Mouse (Mus musculus) olfactory bulb, adult 2 months (tissue): Measurements from ENCODE around the gene Dda1.

Experiments
- CTCF ChIP-seq: fragments of 200-500 bp; IDR thresholded peaks from 2 replicates; pipeline ENCODE4 v1.5.1; 2012; ENCODE audit warnings: low read depth, mild to moderate bottlenecking, low read length, moderate library complexity; ENCODE audit not compliant: insufficient read depth
- POLR2A ChIP-seq: fragments of 200-500 bp; IDR thresholded peaks from 2 replicates; pipeline ENCODE4 v1.6.1; 2012; ENCODE audit warnings: mild to moderate bottlenecking, low read depth, low read length, moderate library complexity; ENCODE audit not compliant: insufficient read depth

DNA sequence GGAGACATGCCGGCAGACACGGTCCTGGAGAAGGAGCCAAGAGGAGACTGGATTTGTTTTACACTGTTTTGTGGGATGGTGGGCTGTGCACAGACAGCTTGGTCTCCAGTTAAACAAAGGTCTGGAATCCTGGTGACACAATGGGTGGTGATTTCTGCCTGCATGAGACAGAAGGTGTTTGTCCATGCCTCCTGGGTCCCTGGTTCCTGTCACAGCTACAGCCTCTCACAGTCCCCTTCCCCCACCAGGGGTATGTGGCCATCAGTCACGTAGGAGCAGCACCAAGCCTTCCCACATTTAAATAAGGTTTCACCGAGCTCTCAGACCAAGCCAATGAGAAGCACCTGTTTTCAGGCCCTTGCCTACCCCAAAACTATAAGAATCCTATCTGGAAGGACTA, 17.7 kb upstream of the Dda1 start:
- no peak for TF ChIP-seq POLR2A
- no peak for TF ChIP-seq CTCF
